Mouse (Mus musculus) mature B cell (primary cell): ENCODE measurements around the gene Prkcz.

ENCODE experiments used
- in situ Hi-C: fragments of 300-500 bp; cut with MboI; formaldehyde crosslinking; loops from 2 replicates; pipeline ENCODE4 v1.14.3; 2019

Prkcz gene

GRCm38 (mm10) chr4:155283001-155283503, 78.1 kb downstream of the Prkcz start:
- in situ Hi-C loops: no loop called here

- in situ Hi-C loops: no loop called here
These were observed 78.9 kb downstream of the Prkcz start for GRCm38 (mm10) chr4:155282231-155282630.

DNA sequence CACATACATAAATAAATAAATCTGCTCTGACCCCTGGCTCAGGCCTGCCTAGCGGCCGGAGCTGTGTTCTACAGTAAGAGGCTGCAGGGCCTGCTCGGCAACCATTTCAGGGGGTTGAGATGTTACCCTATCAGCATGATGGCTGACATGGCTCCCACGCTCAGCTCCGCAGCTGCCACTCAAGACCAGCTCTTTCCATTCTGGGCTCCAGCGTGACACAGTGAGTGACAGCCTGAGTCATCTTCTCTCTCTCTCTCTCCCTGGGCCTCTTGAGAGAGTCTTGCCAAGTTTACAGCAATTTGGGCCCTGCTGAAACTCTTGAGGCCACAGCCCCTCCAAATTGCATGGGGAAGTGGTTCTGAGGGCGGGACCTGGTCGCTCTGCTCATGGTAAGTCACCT, 79.5 kb downstream of the Prkcz start:
- in situ Hi-C loops: no loop called here

DNA sequence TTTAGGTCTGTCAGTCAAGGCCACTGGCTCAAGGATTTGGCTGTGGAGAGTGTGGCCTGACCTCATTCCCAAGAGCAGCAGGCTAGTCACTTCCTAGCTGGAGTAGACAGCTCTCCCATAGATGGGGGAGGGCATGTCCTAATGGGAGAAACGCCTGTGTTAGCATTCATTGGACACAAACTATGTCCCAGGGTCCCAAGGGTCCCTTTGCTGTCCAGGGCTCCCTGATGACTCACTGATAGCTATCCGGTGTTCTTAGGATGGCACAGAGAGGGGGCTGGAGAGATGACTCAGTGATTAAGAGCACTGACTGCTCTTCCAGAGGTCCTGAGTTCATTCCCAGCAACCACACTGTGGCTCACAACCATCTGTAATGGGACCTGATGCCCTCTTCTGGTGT, 79.9 kb downstream of the Prkcz start:
- in situ Hi-C loops: no loop called here

GRCm38 (mm10) chr4:155280768-155281121, 80.4 kb downstream of the Prkcz start:
- in situ Hi-C loops: no loop called here

DNA sequence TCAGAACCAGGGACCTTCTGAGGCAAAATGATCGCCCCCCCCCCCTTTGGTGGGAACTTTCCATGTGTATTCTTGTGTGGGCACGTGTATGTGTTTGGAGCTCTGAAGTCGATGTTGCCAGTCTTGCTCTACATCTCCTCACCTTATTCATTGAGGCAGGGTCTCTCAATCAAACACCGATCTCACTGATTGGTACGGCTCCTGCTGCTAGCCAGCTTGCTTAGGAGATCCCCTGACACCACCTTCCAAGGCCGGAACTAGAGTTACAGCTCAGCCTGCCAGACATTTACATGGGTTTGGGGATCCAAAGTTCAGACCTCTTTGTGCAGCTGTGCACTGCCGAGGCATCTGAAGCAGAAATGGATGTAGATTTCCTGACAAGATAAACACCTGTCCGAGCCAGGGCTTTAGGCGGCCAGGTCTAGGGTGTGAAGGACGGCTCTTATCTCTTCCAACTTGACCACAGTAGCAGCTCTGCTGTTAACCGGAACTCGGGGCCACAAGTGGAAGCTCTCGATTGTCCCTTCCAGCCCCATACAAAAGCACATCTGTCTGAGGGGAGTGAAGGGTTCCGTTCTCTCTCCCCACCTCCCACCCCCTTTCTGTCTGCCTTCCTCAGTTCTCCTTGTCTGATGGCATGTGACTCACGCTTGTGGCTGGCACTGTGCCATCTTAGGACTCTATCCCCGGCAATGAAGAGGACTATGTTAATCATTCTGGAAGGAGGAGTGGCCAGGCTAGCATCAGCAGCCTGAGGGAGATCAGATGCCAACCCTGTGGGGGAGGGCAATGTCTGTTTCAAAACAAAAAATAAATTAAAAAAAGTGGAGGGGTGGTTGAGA, 81.0 kb downstream of the Prkcz start:
- in situ Hi-C loops: no loop called here

DNA sequence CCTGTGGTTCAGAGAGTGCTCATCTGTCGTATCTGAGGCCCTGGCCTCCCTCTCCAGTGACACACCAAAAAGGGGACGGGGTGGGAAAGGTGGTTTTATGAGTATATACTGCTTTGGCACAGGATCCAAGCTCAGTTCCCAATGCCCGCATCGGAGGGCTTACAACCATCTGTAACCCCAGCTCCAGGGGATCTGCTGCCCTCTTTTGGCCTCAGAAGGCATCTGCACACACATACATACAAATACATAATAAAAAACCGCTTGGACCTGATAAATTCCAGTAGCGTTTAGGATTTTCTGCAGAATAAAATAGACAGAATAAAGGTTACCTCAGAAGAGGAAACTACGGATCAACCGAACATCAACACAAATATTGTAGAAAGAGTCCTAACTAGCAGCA, 82.1 kb downstream of the Prkcz start:
- in situ Hi-C loops: no loop called here

- in situ Hi-C loops: no loop called here
These were observed 83.2 kb downstream of the Prkcz start for GRCm38 (mm10) chr4:155277963-155278362.

DNA sequence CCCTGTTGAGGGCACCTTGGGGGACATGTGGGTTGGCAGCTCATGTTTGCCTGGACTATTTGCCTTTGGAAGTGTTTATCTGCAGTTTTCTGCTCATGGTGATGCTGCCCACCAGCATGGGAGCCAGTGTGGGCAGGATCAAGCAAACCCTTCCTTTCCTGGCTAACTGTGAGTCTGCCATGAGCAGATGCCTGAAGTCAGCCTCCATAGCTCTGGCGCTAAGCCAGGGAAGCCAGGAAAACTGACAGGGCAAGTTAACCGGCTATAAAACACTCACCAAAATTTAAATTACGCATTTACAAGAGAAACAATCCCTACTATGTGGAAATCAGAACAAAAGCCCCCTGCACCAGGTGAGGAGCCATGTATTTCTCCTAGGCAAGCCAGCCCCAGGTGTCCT, 86.3 kb downstream of the Prkcz start:
- in situ Hi-C loops: no loop called here

DNA sequence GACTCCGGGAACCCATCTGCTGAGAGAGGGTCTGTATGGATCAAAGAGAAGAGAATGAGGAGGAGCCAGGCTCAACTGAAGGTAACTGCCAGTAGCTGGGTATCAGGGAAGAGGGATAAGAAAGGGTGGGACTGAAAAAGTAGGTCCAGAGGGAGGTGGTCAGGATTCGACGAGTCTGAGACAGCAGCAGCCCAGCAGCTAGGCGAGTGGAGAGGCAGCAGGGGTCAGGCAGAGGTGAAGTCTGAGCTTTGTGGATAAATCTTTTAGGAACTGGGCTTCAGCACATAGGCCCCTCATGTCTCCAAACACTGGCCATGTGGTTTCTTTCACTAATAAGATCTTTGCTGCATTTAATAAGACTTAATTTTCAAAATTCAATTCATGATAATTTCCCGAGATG, 86.7 kb downstream of the Prkcz start:
- in situ Hi-C loops: no loop called here

GRCm38 (mm10) chr4:155268382-155268781, 92.8 kb downstream of the Prkcz start:
- in situ Hi-C loops: no loop called here

GRCm38 (mm10) chr4:155267639-155268175, 93.5 kb downstream of the Prkcz start:
- in situ Hi-C loops: no loop called here

DNA sequence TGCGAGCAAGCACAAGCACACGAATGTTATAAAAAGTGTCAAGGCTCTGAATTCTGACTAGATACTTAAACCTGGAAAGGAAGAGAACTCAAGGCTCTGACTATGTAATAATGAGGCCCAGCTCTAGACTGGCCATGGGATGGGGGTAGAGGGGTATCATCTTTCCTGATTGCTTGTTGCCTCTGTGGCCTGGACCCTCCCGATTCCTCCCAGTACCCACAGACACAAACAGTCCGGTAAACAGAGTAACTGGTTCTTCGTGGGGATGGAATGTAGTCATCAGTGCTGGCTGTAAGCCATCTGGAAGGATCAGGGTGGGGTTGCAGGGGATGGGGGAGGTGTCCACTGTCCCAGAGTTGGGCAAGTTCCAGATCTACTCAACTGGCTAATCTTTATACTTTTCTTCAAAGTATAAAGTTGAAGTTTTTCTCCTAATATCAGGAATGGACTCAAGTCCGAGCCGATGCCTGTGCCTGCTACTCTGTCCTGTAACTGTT, 94.1 kb downstream of the Prkcz start:
- in situ Hi-C loops: no loop called here

DNA sequence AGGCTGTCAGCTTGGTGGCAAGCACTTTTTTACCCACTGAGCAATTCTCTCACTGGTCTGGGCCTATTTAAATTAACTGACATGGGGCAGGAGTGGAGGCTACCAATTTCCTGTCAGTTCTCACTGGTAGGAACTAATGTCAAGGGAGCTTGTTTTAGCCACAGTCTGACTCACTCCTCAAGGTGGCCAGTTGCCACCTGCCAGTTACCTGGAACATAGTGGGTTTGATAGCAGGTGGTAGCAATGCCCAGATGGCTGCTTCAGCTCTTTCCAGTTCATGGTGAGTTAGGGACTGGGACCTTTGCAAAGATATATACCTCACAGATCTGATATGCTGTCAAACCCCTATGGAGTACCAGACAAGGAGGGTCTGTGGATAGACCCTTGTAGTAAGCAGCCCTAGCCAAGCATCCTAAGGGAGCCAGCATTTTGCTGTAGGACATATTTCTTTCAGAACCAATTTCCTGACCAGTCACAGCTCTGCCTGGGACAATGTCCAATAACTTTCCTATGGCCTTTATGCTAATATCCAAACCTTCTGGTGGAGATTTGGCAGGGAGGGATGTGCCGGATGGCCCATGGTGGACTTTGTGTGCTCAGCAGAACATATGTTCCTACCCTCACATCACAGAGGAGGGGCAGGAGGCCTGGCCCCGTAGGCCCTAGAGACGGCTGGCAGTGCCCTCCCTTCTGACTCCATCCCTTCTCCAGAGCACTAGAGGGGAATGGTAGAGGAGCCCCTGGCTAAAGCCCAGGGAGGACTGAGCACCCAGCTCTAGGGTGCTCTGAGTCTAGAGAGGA, 96.4 kb downstream of the Prkcz start:
- in situ Hi-C loops: no loop called here

GRCm38 (mm10) chr4:155252253-155252652, 108.9 kb downstream of the Prkcz start:
- in situ Hi-C loops: no loop called here

DNA sequence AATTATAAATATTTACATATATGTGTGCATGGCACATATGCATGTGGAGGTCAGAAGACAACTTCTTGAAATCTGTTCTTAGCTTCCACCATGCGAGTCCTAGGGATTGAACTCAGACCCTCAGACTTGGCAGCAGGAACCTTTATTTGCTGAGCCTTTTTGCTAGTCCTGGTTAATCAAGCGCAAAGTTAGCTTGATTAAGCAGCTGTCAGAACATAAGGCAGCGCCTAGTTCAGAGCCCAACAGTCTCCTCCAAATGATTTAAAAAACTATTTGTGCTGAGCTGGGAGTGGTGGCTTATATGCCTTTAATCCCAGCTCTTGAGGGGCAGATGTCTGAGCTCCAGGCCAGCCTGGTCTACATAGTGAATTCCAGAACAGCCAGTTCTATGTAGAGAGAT, 110.0 kb downstream of the Prkcz start:
- in situ Hi-C loops: no loop called here

DNA sequence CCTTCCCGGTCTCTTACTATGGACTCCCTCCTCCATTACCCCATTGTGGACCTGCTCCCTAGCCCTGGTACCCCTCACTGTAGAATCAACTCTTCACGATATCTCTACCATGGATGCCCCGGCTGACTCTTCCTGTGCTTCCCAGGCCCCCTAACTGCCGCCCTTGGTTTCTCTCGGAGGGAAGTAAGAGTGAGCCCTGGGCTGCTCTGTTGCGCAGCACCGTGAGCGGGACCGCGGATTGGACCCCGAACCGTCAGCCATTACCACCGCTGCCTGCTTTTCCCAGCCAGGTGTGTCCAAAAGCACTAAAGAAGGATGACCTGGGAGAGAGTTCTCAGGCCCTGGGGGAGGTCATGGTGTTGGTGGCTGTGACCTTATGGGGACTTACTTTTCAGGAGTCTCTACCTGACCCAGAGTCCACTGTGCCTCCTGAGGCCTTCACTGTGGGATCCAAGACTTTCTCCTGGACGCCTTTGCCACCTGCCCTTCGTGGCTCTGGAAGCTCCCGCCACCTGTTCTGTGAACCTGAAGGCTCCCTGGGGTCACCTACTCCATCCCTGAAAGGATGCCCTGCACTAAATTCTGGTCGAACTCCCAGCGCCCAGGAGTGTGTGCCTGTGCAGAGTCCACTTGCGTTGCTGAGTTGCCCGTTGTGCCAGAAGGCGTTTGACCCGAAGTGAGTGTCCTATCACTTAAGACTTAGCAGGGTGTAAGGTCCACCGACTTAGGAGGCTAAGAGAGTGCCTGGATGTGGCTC, 110.6 kb downstream of the Prkcz start:
- in situ Hi-C loops: no loop called here

- in situ Hi-C loops: loop anchor here (10.0 to 25.0 kb wide), 2 partner anchors 155 to 362 kb away; partner anchors contain the start of gene Fam213b
These were observed 111.4 kb downstream of the Prkcz start, which contains the start of gene Faap20 for GRCm38 (mm10) chr4:155249648-155250351. Gene Faap20, plus strand, starts transcription at chr4:155249802.

- in situ Hi-C loops: loop anchor here (10.0 to 25.0 kb wide), 2 partner anchors 154 to 362 kb away; partner anchors contain the start of gene Fam213b
These were observed 111.9 kb downstream of the Prkcz start for GRCm38 (mm10) chr4:155249257-155249647.

DNA sequence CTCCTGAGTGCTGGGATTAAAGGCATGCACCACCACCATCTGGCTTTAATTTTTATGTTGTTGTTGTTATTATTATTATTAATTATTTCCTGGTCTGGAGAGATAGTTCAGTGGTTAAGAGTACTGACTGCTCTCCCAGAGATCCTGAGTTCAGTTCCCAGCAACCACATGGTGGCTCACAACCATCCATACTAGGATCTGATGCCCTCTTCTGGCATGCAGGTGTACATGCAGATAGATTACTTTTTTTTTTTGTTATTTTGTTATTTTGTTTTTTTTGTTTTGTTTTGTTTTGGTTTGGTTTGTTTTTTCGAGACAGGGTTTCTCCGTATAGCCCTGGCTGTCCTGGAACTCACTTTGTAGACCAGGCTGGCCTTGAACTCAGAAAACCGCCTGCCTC, 113.1 kb downstream of the Prkcz start:
- in situ Hi-C loops: loop anchor here (10.0 to 25.0 kb wide), 2 partner anchors 153 to 361 kb away; partner anchors contain the start of gene Fam213b

DNA sequence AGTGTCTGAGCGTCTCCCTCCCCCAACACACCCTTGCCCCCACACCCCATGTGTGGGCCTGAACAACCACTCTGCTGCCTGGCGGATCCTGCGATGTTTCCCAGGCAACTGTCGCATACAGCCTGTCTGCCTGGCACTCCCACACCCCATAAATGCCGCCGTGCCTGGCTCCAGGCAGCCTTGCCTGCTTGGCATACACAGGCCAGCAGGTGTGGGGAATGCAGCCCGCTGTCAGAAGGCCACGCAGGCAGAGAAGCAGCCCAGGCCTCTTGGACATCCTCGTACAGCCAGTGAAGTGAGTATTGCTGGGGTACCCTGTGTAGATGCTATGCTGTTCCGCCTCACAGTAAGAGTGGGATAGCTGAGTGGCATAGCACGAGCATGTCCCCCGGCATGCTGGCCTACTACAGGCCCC, 114.5 kb downstream of the Prkcz start:
- in situ Hi-C loops: loop anchor here (10.0 to 25.0 kb wide), 2 partner anchors 152 to 359 kb away; partner anchors contain the start of gene Fam213b
